Mouse (Mus musculus) forebrain, embryonic 14.5 days (tissue): ENCODE measurements around the gene Cyp2f2. TPM values are rescaled to one million over a fixed set of nuclear protein-coding genes. Genes with fewer than 3 reads are reported as not detected.

ENCODE experiments used
- ATAC-seq: fragments of 200-750 bp; cut with Nextera tagmentation; 2 replicates; pipeline ENCODE4 v1.8.0; 2017; ENCODE audit warnings: mild to moderate bottlenecking, moderate library complexity
- DNase-seq: peaks from one replicate; pipeline ENCODE4 v3.0.0-alpha.2; 2015; ENCODE audit warnings: low spot score
- H3K27ac ChIP-seq: fragments of 300-500 bp; sonication (generic); 2 replicates; pipeline ENCODE4 v1.5.1; 2014; ENCODE audit warnings: low read depth, mild to moderate bottlenecking, control low read depth, low read length, moderate library complexity
- H3K27me3 ChIP-seq: fragments of 300-500 bp; sonication (generic); replicated peaks from 2 replicates; pipeline ENCODE4 v1.6.1; 2014; ENCODE audit warnings: low read length, control low read depth, mixed read lengths; ENCODE audit not compliant: control insufficient read depth, insufficient read depth
- H3K36me3 ChIP-seq: fragments of 300-500 bp; sonication (generic); 2 replicates; pipeline ENCODE4 v1.6.1; 2014; ENCODE audit warnings: low read length, control low read depth; ENCODE audit not compliant: control insufficient read depth, insufficient read depth
- H3K4me1 ChIP-seq: fragments of 300-500 bp; sonication (generic); 2 replicates; pipeline ENCODE4 v1.6.1; 2014; ENCODE audit warnings: antibody characterized with exemption, low read length, control low read depth; ENCODE audit not compliant: control insufficient read depth, insufficient read depth
- H3K4me2 ChIP-seq: fragments of 300-500 bp; sonication (generic); 2 replicates; pipeline ENCODE4 v1.6.1; 2014; ENCODE audit warnings: mild to moderate bottlenecking, control low read depth, low read length
- H3K4me3 ChIP-seq: fragments of 300-500 bp; sonication (generic); 2 replicates; pipeline ENCODE4 v1.5.1; 2014; ENCODE audit warnings: low read depth, low read length, control low read depth
- H3K9ac ChIP-seq: fragments of 300-500 bp; sonication (generic); 2 replicates; pipeline ENCODE4 v1.6.1; 2014; ENCODE audit warnings: mild to moderate bottlenecking, low read length, control low read depth, moderate library complexity
- H3K9me3 ChIP-seq: fragments of 300-500 bp; sonication (generic); replicated peaks from 2 replicates; pipeline ENCODE4 v1.6.1; 2016; ENCODE audit warnings: low read length, control low read depth, mixed read lengths; ENCODE audit not compliant: control insufficient read depth
- WGBS: fragments of 180-500 bp; shearing (Covaris S2); extraction: QIAGEN DNeasy Blood & Tissue Kit; methylation state at CpG from one replicate; pipeline ENCODE4 v1.1.7; 2014; 5-methylcytosine and 5-hydroxymethylcytosine counted together
- polyA plus RNA-seq: library from polyadenylated mRNA; unstranded; fragments of >200 nt; fragmentation: Nextera tagmentation; extraction: Ambion mirVana; gene quantifications from 2 replicates; pipeline ENCODE4 v1.2.1, GENCODE M21; 2014

The Cyp2f2 gene
- not detected in 2 replicates for polyA plus RNA-seq

GRCm38 (mm10) chr7:27119676-27120075 is at the start of gene Cyp2f2:
Gene Cyp2f2 (plus strand): TSS chr7:27119909.
- no peak within 1 kb of the TSS for H3K27ac ChIP-seq
- no peaks in the 10 kb centered on the region for H3K27me3 ChIP-seq
- H3K9me3 ChIP-seq: no peaks in the 10 kb centered on the region
- no peaks in the 10 kb centered on the region for H3K36me3 ChIP-seq
- no peak within 1 kb of the TSS for H3K4me3 ChIP-seq
- H3K4me1 ChIP-seq: no peaks in the 10 kb centered on the region
- DNase-seq: no peak
- H3K4me2 ChIP-seq: no peak within 1 kb of the TSS
- H3K9ac ChIP-seq: no peak within 1 kb of the TSS
- no peak for ATAC-seq

GRCm38 (mm10) chr7:27078641-27079040 is 41.1 kb upstream of the Cyp2f2 start:
- no peak for DNase-seq
- Histone ChIP-seq H3K27me3 (no peaks in the 10 kb centered on the region), H3K9ac (no peak overlapping the region), H3K4me3 (no peak overlapping the region), H3K4me1 (no peaks in the 10 kb centered on the region), H3K36me3 (no peaks in the 10 kb centered on the region), H3K4me2 (no peak overlapping the region), H3K27ac (no peak overlapping the region), H3K9me3 (no peaks in the 10 kb centered on the region)
- 75% methylated on average over 1 of the region's 1 CpGs for WGBS
- no peak for ATAC-seq

GRCm38 (mm10) chr7:27081625-27082024 is 38.1 kb upstream of the Cyp2f2 start:
- Histone ChIP-seq H3K9me3 (no peaks in the 10 kb centered on the region), H3K27ac (no peak overlapping the region), H3K4me1 (no peaks in the 10 kb centered on the region), H3K4me3 (no peak overlapping the region), H3K27me3 (no peaks in the 10 kb centered on the region), H3K36me3 (no peaks in the 10 kb centered on the region), H3K9ac (no peak overlapping the region), H3K4me2 (no peak overlapping the region)
- ATAC-seq (no peak), DNase-seq (no peak)
- WGBS: 74% methylated on average over 2 of the region's 2 CpGs

GRCm38 (mm10) chr7:27091039-27091438 is 28.7 kb upstream of the Cyp2f2 start:
- no peaks in the 10 kb centered on the region for H3K4me1 ChIP-seq
- no peak overlapping the region for H3K4me3 ChIP-seq
- WGBS: 89% methylated on average over 4 of the region's 4 CpGs

GRCm38 (mm10) chr7:27092038-27092703 is 27.5 kb upstream of the Cyp2f2 start:
- WGBS: 73% methylated on average over 7 of the region's 7 CpGs
- Histone ChIP-seq H3K4me3 (no peak overlapping the region), H3K27ac (no peak overlapping the region), H3K9ac (no peak overlapping the region), H3K36me3 (no peaks in the 10 kb centered on the region), H3K27me3 (no peaks in the 10 kb centered on the region), H3K4me1 (no peaks in the 10 kb centered on the region), H3K9me3 (no peaks in the 10 kb centered on the region), H3K4me2 (no peak overlapping the region)
- ATAC-seq (no peak), DNase-seq (no peak)

More at GRCm38 (mm10) chr7:27091039-27091438, 28.7 kb upstream of the Cyp2f2 start:
- Histone ChIP-seq H3K27ac (no peak overlapping the region), H3K4me2 (no peak overlapping the region), H3K9me3 (no peaks in the 10 kb centered on the region), H3K36me3 (no peaks in the 10 kb centered on the region), H3K9ac (no peak overlapping the region), H3K27me3 (no peaks in the 10 kb centered on the region)
- no peak for ATAC-seq
- no peak for DNase-seq

- H3K4me1 ChIP-seq: no peaks in the 10 kb centered on the region
- 48% methylated on average over 1 of the region's 1 CpGs for WGBS
- H3K9ac ChIP-seq: no peak overlapping the region
- H3K9me3 ChIP-seq: no peaks in the 10 kb centered on the region
- no peaks in the 10 kb centered on the region for H3K36me3 ChIP-seq
- H3K27ac ChIP-seq: no peak overlapping the region
- ATAC-seq: no peak
- no peak for DNase-seq
- H3K4me3 ChIP-seq: no peak overlapping the region
- no peaks in the 10 kb centered on the region for H3K27me3 ChIP-seq
- H3K4me2 ChIP-seq: no peak overlapping the region
Measured at GRCm38 (mm10) chr7:27092882-27093281, 26.8 kb upstream of the Cyp2f2 start.

- Histone ChIP-seq H3K4me2 (no peak overlapping the region), H3K9ac (no peak overlapping the region), H3K27me3 (no peaks in the 10 kb centered on the region), H3K4me3 (no peak overlapping the region), H3K9me3 (no peaks in the 10 kb centered on the region), H3K4me1 (no peaks in the 10 kb centered on the region), H3K27ac (no peak overlapping the region), H3K36me3 (no peaks in the 10 kb centered on the region)
- no peak for DNase-seq
- ATAC-seq: no peak
- WGBS: 84% methylated on average over 5 of the region's 5 CpGs
Measured at GRCm38 (mm10) chr7:27104882-27105281, 14.8 kb upstream of the Cyp2f2 start.

- Histone ChIP-seq H3K4me3 (no peak overlapping the region), H3K27ac (no peak overlapping the region), H3K36me3 (no peaks in the 10 kb centered on the region), H3K9me3 (no peaks in the 10 kb centered on the region), H3K9ac (no peak overlapping the region), H3K4me2 (no peak overlapping the region), H3K27me3 (no peaks in the 10 kb centered on the region), H3K4me1 (no peaks in the 10 kb centered on the region)
- DNase-seq (no peak), ATAC-seq (no peak)
Measured at GRCm38 (mm10) chr7:27110327-27110726, 9.4 kb upstream of the Cyp2f2 start.

- H3K9ac ChIP-seq: no peak overlapping the region
- H3K27me3 ChIP-seq: no peaks in the 10 kb centered on the region
- no peak overlapping the region for H3K4me3 ChIP-seq
- H3K27ac ChIP-seq: no peak overlapping the region
- no peaks in the 10 kb centered on the region for H3K9me3 ChIP-seq
- DNase-seq: no peak
- no peaks in the 10 kb centered on the region for H3K36me3 ChIP-seq
- H3K4me2 ChIP-seq: no peak overlapping the region
- ATAC-seq: no peak
- H3K4me1 ChIP-seq: no peaks in the 10 kb centered on the region
- WGBS: 96% methylated on average over 1 of the region's 1 CpGs
Measured at GRCm38 (mm10) chr7:27111038-27111437, 8.7 kb upstream of the Cyp2f2 start.
